Mouse (Mus musculus) T-helper 2 cell (primary cell): Measurements from ENCODE around the gene Matn1.

Experiments
- in situ Hi-C: fragments of 300-600 bp; cut with MboI, MseI; formaldehyde crosslinking; loops from one replicate; pipeline ENCODE4 v1.15.1; 2025; ENCODE audit warnings: high pct_unique_total_duplicates

The Matn1 gene

GRCm38 (mm10) chr4:130915006-130915667 is 29.0 kb upstream of the Matn1 start:
- in situ Hi-C loops: loop anchor here (10.0 to 25.0 kb wide), 5 partner anchors 250 to 1853 kb away; partner anchors contain the start of genes Fam167b, Pum1, Rnf19b and Snrnp40

GRCm38 (mm10) chr4:130915668-130916035 is 28.5 kb upstream of the Matn1 start:
- in situ Hi-C loops: loop anchor here (10.0 to 25.0 kb wide), 5 partner anchors 251 to 1853 kb away; partner anchors contain the start of genes Fam167b, Pum1, Rnf19b and Snrnp40

DNA sequence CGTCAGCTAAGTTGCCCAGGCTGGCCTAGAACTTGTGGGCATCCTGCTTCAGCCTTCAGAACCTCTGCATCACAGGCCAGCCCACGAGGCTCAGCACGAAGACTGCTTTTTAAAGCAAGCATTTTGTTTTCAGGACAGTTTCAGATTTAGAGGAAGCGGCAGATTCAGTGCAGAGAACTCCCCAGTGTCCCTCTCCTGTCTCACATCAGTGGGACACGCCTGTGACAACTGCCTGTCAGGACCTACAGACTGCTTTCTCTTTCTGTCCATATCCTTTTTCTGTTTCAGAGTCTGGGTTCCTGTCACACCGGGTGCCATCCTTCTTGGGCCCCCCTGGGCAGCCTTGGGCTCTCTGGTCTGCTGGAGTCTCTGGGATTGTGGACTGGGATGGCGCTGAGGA is 27.5 kb upstream of the Matn1 start:
- in situ Hi-C loops: loop anchor here (10.0 to 25.0 kb wide), 5 partner anchors 252 to 1854 kb away; partner anchors contain the start of genes Fam167b, Pum1, Rnf19b and Snrnp40

DNA sequence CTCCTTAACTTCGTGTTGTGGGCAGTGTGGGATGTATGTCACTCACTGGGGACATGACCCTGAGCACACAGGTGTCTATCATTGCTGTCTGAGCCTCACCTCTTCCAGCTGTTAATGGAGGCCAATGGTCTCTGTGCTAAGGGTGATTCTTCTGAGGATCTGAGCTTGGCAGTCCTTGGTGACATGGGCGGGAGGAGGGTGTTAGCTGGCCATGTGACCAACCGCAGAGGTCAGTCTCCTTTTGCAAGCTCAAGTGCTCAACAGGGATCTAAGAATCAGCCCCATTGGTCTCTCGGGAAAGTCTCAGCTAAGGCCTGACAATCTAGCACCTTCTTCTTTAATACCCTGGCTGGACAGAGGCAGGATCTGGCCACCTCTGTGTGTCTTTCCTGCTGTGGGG is 26.6 kb upstream of the Matn1 start:
- in situ Hi-C loops: loop anchor here (10.0 to 25.0 kb wide), 5 partner anchors 253 to 1855 kb away; partner anchors contain the start of genes Fam167b, Pum1, Rnf19b and Snrnp40

- in situ Hi-C loops: loop anchor here (10.0 to 25.0 kb wide), 5 partner anchors 254 to 1857 kb away; partner anchors contain the start of genes Fam167b, Pum1, Rnf19b and Snrnp40
Observed at GRCm38 (mm10) chr4:130918805-130919749, 25.1 kb upstream of the Matn1 start.

DNA sequence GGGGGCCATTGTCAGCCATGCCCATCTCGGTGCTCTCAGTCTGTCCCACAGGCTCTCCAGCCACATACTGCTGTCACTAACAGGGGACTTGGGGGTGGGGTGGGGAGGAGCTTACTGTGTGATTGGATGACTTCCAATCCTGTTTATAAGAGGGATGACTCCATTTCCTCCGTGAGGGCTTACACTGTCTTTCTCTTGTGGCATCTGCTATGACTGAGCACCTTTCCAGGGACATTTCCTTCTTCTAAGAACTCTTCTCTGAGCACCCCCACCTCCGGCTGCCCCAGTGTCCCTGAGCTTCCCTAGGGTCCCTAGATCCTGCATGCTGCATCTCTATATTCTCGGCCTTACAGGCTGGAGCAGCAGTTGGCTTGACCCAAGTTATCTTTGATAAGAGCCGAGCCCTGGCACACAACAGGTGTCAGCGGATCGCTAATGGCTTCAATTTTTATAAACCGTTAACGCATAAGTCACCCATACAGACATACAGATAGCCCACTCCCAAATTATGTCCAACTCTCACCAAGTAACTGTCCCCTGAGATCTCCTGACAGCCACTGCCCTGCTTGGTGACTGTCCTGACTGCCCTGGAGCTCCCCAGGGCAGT is 24.3 kb upstream of the Matn1 start:
- in situ Hi-C loops: loop anchor here (10.0 to 25.0 kb wide), 5 partner anchors 255 to 1858 kb away; partner anchors contain the start of genes Fam167b, Pum1, Rnf19b and Snrnp40

GRCm38 (mm10) chr4:130920951-130921693 is 23.1 kb upstream of the Matn1 start:
- in situ Hi-C loops: loop anchor here (25.0 kb wide), 4 partner anchors 559 to 1859 kb away; partner anchors contain the start of genes Fam167b, Rnf19b, Snrnp40 and Zcchc17

DNA sequence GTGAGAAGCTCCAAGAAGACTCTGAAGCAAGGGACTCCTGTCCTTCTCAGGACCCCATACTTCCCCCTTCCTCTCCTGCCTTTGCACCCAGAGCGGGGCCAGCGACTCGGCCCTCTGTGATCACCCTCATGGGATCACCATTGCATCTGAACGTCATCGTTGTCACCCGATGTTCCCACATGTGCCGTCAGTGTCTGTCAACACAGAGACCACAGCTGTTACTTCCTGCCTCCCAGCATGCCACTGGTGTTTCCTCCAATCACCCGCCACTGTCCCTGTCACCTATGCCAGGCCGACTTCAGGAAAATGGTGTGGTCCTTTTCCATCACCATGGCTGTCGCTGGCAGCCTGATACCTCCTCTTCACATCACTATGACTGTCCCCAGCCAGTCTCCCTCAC is 22.2 kb upstream of the Matn1 start:
- in situ Hi-C loops: loop anchor here (25.0 kb wide), 4 partner anchors 560 to 1860 kb away; partner anchors contain the start of genes Fam167b, Rnf19b, Snrnp40 and Zcchc17

- in situ Hi-C loops: no loop called here
Observed at GRCm38 (mm10) chr4:130926274-130926673, 17.9 kb upstream of the Matn1 start.

DNA sequence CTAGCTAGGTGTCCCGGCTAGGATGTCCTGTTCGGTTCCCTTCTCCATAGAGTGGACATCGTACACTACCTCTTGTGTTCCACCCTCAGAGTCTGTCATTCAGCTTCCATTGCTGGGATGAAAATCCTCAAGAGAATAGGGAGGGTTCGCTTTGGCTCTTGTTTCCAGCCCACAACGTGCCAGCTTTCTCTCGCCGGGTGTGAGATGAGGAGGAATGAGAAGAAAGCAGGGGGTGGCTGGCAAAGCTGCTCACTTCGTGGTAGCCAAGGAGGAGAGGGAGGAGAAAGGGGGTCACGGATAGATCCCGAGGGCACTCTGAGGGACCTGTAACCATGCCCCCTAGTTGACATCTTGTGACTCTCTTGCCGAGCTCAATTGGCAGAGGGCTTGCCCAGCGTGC is 16.4 kb upstream of the Matn1 start:
- in situ Hi-C loops: no loop called here

DNA sequence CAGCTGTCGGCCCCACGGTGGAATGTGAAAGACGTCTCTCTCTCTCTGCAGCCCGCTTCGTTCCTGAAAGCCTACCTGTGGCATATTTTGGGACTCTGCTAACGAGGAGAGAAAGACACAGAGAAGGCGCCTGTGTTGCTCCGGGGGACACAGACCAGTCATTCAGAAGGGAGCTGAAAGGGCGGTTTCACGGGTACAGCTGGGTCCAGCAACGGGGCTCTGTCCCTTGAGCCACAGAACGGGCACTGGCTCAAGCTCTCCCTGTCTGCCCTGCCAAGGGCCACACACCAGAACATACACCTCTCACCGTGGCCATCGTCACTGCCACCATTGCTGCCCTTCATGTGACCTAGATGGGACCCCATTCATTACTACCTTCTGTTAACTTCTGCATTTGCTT is 1.5 kb upstream of the Matn1 start:
- in situ Hi-C loops: no loop called here

- in situ Hi-C loops: loop anchor here (5.0 kb wide), 2 partner anchors 47 to 157 kb away; no protein-coding TSS in a partner anchor
Observed at GRCm38 (mm10) chr4:130944779-130945178, 594 bp downstream of the Matn1 start.

GRCm38 (mm10) chr4:130947094-130947647 is 3.0 kb downstream of the Matn1 start:
- in situ Hi-C loops: loop anchor here (5.0 kb wide), 2 partner anchors 50 to 160 kb away; no protein-coding TSS in a partner anchor

DNA sequence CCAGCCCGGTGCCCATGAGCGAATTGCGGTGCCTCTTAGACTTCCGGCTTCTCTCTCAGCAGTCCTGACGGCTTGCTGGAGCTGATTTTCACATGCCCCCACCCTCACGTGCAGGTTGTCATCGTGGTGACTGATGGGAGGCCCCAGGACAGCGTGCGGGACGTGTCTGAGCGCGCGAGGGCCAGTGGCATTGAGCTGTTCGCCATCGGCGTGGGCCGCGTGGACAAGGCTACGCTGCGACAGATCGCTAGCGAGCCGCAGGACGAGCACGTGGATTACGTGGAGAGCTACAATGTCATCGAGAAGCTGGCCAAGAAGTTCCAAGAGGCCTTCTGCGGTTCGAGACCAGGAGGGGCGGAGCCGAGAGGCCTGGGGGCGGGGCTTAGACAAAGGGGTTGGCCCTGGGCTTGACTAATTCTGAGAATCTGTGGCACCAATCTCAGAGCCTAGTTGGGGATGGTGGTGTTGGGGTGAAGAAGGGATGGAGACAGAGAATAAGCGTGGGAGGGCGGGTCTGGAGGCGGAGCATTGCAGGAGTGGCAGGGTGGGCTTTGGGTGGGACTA is 5.7 kb downstream of the Matn1 start:
- in situ Hi-C loops: loop anchor here (5.0 kb wide), 2 partner anchors 53 to 163 kb away; no protein-coding TSS in a partner anchor

- in situ Hi-C loops: no loop called here
Observed at GRCm38 (mm10) chr4:130952531-130952930, 8.3 kb downstream of the Matn1 start.

DNA sequence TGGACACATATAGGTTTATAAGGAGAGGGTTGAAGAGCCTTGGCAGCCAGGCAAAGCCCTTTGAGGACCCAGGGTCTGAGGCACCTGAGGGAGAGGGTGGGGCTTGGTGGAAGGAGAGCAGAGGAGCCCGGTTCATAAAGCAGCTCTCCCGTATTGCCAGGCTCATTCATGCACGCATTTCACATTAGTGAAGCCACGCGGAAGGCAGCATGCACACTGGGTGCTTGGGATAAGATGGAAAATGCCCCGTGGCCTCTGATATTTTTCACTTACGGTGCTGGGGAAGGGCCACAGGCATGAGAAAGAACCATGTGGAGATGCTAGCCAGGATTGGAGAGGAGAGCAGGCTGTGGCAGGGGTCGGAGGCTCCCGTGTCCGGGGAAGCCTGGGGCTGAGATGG is 13.0 kb downstream of the Matn1 start:
- in situ Hi-C loops: no loop called here

GRCm38 (mm10) chr4:130958812-130959211 is 14.6 kb downstream of the Matn1 start:
- in situ Hi-C loops: no loop called here

DNA sequence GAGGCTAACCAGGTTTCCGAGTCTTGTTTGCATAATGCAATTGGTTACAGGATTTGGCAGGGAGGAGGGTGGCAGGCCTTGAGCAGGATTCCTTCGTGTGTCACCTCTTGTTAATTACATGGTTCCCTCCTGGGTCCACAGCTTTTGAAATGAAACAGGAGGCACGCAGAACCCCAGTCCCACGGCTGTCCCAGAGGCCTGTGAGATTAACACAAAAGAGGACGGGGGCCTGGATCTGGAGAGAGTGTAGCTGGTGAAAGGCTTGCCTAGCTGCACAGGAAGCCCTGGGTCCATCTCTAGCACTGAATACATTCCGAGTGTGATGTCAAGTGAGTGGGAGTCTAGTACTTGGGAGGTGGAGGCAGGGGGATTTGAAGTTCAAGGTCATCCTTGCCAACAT is 15.5 kb downstream of the Matn1 start:
- in situ Hi-C loops: no loop called here

GRCm38 (mm10) chr4:130960118-130960734 is 16.0 kb downstream of the Matn1 start:
- in situ Hi-C loops: no loop called here
